Mouse (Mus musculus): ENCODE data around the gene Gimap4.

The Gimap4 gene

DNA sequence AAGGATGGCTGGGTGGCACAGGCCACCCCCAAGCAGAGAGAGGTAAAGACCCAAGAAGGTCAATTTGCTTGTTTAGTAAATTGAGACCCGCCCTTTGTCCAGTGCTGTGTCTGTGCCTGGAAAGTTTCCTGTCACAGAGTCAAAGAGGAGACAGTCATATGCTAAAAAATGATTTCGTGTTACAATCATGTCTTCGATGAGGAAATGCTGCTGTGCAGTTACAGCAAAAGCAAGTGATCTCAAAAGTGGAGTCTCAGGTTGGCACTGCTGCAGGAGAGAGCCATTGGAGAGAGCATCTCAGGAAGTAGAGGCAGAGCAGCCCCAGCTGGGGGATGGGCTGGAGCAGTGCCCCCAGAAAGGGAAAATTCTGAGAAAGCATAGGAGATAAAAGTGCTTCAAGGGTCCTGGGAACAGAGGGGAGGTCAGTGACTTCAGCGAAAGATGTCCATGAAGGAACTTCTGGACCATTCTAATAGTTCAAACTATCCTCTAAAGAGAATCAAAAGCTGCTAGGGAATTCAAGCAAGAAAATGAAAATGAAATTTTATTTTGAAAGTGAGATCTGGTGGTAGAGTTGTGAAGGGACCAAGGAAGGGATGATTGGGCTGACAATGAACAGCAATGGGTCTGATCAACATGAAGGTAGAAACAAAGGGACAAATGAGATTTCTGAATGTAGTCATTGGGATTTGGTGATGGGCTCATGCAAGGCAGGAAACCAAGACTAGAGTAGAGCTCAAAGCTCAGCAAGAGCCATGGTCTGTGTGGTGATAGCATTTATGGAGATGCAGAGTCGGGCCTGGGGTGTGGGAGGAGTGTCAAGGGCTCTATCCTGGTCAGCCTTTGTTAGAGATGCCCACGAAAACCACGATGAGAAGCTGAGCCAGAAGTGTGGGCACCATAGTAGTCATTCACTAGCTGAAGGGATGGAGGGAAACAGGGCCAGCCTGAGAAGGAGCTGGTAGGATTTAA, 1.6 kb downstream of the Gimap4 start:
- CTCF ChIA-PET = interaction anchor here in 1 of 4 experiments (0.8 kb wide), 1 partner anchor 39 kb away, joined by 3 read pairs; the partner anchor contains the start of gene Gimap8
- POLR2A ChIA-PET = no interaction called here

DNA sequence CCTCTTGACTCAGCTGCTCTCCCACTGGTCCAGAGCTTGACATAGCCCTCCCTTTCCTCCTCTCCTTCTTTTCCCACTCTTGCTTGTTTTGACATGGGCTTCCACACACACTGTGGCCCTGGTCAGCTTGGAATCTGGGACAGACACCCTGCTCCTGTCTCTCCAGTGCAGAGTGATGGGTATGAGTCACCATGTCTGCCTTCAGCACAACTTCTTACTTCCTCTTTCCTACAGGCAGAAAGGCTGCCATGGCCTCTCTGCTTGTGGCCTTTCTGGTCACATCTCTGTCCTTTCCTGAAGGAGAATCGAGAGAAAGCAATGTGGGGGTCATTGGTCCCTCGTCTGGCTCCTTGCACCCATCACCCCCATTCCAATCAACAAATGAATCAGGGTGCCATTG, 2.7 kb downstream of the Gimap4 start:
- POLR2A ChIA-PET = no interaction called here
- CTCF ChIA-PET = no interaction called here

DNA sequence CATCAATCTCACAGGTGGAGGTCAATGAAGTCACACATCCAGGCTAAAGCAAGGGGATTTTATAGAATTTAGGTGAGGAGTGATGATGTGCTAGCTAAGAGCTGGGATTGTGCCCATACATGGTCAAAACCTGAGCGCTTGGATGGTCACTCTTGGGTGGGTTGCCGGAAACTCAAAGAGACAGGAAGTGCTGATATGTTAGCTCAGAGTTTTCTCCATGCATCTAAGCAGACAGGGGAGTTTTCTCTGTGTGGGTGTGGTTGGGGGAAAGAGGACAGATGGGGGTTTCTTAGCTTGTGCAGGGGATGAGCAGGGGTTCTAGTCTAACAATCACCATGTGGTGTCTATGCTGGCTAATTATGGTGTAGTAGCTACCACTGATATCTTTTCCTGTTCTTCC, 5.0 kb downstream of the Gimap4 start:
- CTCF ChIA-PET = interaction anchor here in 1 of 4 experiments (1.1 kb wide), 1 partner anchor 42 kb away, joined by 3 read pairs; the partner anchor contains the start of gene Gimap8

DNA sequence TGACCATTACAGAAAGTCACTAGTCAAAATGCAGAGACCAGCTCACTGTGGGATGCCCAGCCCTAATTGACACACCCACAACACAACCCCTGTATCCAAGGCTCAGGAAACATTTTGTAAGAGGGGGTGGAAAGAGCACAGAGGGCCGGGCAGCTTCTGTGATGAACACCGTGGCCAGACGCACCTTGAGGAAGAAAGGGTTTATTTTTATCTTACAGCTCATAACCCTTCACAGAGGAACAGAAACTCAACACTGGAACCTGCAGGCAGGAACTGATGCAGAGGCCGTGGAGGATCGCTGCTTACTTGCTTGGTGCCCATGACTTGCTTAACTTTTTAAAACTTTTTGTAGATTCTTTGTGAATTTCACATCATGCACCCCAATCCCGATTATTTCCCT, 8.6 kb downstream of the Gimap4 start:
- POLR2A ChIA-PET = interaction anchor here in 1 of 4 experiments (0.9 kb wide), 1 partner anchor 73 kb away, joined by 3 read pairs; no protein-coding TSS in a partner anchor
- CTCF ChIA-PET = interaction anchor here in 1 of 4 experiments (0.6 kb wide), 1 partner anchor 60 kb away, joined by 3 read pairs; no protein-coding TSS in a partner anchor

More for the DNA sequence above, 5.0 kb downstream of the Gimap4 start:
- POLR2A ChIA-PET = interaction anchor here in 1 of 4 experiments (0.6 kb wide), 1 partner anchor 276 kb away, joined by 3 read pairs; no protein-coding TSS in a partner anchor

DNA sequence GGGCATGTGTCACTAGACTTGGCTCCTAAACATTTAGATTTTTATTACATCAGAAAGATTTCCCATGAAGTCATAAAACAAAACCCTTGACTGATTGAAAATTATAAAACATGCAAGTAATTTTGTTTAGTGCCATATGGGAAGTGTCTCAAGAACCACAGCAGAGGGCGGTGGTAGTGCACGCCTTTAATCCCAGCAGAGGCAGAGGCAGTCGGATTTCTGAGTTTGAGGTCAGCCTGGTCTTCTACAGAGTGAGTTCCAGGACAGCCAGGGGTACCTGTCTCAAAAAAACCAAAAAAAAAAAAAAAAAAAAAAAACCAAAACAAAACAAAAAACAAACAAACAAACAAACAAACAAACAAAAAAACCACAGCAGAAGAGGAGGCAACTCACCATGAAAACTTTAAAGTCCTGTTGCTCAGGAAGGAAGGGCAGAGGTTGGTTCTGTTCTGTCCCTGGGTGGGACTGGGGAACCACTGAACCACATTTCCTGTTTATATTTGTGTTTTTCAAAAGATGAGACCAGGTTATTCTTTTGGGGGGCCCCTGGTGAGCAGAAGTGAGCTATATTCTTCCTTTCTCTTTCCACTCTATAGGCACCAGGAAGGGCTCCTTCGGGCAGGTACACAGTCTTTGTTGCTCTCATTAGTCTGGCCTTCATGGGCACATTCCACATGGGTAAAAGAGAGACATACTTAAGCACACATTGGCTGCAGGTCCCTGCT, 12.6 kb downstream of the Gimap4 start:
- CTCF ChIA-PET = no interaction called here
- POLR2A ChIA-PET = no interaction called here

DNA sequence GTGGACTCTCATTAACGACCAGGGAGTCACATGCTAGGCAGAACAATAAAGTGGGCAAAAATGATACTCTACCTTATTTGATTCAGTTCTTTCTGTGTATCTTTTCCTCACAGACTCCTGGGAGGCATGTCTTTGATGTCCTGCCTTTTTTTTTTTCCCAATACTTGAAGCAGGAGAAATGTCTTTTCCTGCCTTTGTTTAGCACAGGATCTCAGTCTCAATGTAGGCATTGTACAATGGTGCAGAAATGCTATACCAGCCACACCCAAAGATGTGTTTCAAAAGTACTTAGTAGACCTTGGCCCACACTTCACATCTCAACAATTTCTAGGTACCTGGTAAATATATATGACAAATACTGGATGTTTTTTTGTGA, 13.2 kb downstream of the Gimap4 start:
- ChIA-PET CTCF (no interaction called here), POLR2A (no interaction called here)

DNA sequence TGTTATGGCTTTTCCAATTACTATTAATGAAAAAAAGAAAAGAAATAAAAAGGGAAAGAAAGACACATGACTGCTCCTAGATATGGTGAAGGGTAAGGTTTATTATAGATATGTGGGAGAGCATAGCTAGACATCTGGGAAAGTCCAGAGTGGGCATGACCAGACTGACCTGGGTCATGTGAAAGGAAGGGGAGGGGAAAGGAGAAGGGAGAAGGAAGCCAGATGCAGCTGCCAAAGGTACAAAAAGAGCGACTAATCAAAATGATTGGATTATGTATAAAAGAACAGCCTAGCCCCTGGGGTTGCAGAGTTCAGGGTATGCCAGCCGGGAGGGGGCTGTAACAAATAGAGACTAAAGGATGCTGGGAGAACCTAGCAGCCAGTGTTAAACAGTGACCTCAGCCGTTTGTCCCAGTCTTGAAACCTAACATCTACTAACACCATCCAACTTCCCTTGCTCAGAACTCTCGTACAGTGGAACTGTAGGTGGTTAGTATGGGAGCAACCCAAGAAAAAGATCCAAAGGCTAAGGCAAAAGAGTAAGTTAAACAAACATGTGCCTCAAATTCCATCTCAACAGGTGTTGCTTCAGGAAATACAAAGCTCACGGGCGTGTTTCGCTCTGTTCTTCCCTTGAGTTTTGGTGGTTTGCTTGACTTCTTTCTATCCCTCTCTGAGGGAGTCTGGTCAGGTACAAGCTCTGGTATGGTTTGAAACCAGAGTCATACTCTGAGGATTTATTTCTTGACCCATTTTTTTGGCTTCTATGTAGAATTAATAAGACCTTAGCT, 13.9 kb downstream of the Gimap4 start:
- CTCF ChIA-PET = interaction anchor here in 1 of 4 experiments (0.6 kb wide), 1 partner anchor 362 kb away, joined by 4 read pairs; no protein-coding TSS in a partner anchor
- POLR2A ChIA-PET = interaction anchor here in 1 of 4 experiments (0.5 to 1.6 kb wide), 3 partner anchors 10 to 45 kb away, joined by 3 to 4 read pairs (median 3); partner anchors contain the start of gene Gimap6

DNA sequence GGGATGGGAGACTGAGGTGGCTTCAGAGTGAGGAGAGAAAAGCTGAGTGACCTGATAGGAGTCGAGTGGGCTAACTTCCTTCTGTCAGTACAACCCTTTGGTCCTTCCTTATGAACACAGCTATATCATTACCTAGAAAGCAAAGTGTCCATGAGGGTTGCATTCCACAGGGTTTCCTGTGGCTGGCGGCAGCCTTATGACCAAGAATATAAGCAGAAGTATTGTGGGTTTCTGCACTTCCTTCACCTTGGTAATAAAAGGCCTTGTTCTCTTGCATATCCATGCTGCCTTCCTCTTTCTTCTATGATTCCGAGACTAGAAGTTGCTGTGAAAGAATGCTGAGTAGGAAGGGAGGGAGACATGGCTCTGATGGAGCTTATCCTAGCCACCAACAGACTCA, 14.5 kb downstream of the Gimap4 start:
- POLR2A ChIA-PET = interaction anchor here in 1 of 4 experiments (0.5 to 1.6 kb wide), 3 partner anchors 9 to 44 kb away, joined by 3 to 4 read pairs (median 3); partner anchors contain the start of gene Gimap6
- CTCF ChIA-PET = interaction anchor here in 1 of 4 experiments (0.6 kb wide), 1 partner anchor 362 kb away, joined by 4 read pairs; no protein-coding TSS in a partner anchor

DNA sequence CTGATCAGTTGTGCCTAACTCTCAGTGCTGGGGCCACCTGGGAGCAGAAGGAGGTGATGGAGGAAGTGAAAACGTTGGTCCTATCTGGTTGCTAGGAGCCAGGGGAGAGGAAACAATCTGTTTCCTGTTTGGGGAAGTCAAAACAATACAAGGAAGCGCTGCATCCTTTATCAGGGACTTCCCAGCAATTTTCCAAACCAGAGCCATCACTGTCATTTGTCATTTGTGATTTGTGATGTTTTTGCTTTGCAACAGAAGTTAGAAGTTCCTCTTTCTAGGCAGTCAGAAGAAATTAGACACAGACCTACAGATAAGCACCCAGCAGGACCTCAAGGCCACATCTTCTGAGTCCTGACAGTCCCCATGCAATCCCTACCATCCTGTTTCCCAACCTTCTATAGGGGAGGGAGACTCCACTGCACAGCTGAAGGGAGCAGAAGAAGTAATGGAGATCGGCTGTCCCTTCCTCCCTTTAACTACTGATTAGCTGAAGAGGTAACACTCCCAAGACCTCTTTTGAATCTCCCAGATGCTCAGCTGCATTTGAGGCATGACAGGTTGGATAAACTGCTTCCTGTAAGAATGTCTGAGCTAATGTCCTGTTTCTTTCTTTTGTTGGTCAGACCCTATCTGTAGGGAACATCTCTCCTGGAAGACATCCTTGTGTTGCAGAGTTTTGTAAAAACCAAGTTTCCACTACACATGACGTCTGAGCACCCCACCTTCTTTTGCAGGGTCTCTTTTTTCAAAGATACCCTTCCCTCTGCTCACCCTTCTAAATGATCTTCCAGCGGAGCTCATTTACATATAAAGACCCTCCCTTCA, 16.1 kb downstream of the Gimap4 start:
- ChIA-PET CTCF (no interaction called here), POLR2A (interaction anchor here in 1 of 4 experiments (1.0 kb wide), 1 partner anchor 13 kb away, joined by 3 read pairs; no protein-coding TSS in a partner anchor)

DNA sequence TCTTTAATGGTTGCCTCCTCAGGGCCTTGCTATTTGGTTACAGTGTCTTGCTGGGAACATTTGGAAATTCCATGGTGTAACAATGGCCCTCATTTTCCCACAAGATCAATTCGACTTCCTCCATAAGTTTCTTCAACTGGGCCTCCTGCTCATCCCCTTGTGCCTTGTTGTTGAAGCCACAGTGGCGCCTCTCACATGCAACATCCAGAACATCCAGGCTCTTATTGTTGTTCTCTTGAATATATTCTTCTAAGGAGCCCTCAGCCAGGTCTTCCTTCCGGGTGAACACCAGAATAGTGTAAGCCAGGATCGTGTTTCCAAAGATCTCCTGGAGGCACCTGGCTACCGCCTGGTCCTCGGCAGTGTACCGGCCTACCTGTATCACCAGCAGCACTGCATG, 17.8 kb downstream of the Gimap4 start:
- ChIA-PET CTCF (no interaction called here), POLR2A (interaction anchor here in 2 of 4 experiments (0.5 to 1.3 kb wide), 2 partner anchors 100 to 516 kb away, joined by 3 read pairs; no protein-coding TSS in a partner anchor)

DNA sequence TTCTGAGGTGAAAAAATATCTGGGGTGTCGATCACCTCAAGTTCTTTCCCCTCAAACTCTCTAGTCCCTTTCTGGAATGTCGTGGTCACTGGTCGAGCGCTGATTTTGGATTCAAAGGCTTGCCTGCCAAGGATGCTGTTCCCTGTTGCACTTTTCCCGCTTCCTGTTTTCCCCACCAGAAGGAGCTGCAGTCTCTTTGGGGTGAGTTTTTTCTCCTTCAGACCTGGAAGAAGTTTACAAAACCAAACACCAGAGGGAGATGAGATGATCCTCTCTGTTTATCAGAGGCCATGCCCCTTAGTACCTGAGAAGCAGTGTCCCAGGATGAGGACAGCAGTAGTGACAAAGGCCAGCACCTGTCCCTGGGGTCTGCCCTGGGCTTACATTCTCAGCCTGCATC, 18.3 kb downstream of the Gimap4 start:
- POLR2A ChIA-PET = interaction anchor here in 2 of 4 experiments (0.5 to 1.3 kb wide), 2 partner anchors 100 to 516 kb away, joined by 3 read pairs; no protein-coding TSS in a partner anchor
- CTCF ChIA-PET = interaction anchor here in 1 of 4 experiments (0.6 kb wide), 1 partner anchor 148 kb away, joined by 10 read pairs; no protein-coding TSS in a partner anchor

DNA sequence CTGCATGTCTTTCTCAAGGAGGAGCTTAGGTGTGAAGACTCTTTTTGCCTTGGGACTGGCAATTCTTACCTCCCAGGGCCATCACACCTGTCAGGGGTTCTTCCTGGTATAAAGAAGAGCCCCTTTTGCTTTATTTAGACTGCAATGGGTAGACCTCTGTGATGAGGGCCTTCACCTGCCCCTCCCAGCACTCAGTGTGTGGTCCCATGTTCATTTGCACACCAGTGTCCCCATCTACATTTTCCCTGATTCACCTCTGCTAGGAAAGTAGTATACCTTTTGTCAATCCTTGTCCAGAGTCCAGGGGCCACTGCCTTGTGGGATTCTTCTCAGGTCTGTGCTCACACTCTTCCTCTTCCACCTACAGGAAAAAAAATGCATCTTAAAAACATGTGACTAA, 19.8 kb downstream of the Gimap4 start:
- ChIA-PET POLR2A (no interaction called here), CTCF (interaction anchor here in 2 of 4 experiments (0.5 to 1.0 kb wide), 2 partner anchors 58 to 283 kb away, joined by 3 read pairs; no protein-coding TSS in a partner anchor)

DNA sequence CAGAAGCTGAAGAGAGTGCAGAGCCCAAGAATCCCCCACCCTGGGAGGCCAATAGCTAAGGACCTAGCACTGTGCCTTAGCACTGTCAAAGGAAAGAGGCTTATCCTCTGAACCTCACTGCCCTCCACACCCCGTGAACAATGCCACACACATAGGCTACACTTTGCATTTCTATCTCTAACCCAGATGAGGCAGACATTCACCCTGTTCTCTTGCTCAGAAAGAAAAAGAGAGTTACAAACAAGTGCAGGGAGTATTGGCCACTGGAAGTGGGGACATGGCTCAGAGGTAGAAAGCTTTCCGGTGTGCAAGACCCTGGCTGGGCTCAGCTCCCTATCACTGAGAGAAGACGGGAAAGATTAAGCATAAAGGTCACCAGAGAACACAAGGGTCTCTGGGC, 21.8 kb downstream of the Gimap4 start:
- ChIA-PET POLR2A (no interaction called here), CTCF (interaction anchor here in 1 of 4 experiments (0.8 kb wide), 1 partner anchor 60 kb away, joined by 4 read pairs; no protein-coding TSS in a partner anchor)

DNA sequence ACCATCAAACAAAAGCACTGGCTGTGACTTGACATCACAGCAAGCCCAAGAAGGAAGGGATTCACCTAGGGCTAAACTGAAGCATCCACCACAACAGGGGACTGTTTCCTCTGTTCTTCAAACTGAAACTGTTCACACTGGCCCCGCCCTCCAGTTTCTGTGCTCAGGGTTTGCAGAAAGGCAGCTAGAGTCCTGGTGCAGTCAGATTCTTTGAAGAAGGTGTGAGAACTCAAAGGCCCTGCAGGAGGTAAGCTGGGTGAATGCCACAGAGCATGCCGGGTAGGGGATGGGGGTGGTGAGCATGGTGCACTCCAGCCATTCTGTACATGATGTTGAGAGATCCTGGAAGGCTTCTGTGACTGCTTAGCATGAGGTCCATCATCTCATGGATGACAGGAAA, 34.1 kb downstream of the Gimap4 start, which contains the start of the genes Gm28053 and Gimap7:
Gene Gm28053 (plus strand): TSS at position 153 of the 400 bp plus-strand sequence.
Gene Gimap7 (plus strand): TSS at position 167 of the 400 bp plus-strand sequence.
- CTCF ChIA-PET = no interaction called here
- POLR2A ChIA-PET = no interaction called here

DNA sequence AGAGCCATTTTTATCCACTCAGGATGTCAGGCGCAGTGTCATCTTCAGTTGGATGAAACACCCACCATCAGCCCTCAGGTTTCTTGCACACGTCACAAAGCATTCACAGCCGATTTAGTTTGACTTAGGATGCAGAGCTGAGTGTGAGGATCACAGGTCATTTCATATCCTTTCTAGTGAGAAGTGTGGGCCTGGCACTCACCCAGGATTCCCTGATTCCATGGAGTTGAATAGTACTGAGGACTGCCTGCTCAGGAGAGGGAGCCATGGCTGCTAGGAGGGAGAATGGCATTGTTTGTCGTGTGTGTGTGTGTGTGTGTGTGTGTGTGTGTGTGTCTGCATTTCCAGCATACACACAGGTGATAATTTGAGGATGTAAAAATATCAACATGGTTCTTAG, 36.0 kb downstream of the Gimap4 start:
- CTCF ChIA-PET = interaction anchor here in 1 of 4 experiments (0.8 kb wide), 1 partner anchor 50 kb away, joined by 5 read pairs; the partner anchor contains the start of gene Gimap3

DNA sequence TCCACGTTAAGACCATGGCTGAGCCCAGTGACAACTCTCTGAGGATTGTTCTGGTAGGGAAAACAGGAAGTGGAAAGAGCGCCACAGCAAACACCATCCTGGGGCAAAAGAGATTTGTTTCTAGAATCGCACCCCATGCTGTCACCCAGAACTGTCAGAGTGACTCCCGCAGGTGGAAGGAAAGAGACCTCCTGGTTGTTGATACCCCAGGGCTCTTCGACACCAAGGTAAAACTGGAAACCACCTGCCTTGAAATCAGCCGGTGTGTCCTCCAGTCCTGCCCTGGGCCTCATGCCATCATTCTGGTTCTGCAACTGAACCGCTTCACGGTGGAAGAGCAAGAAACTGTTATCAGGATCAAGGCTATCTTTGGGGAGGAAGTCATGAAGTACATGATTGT, 39.1 kb downstream of the Gimap4 start:
- POLR2A ChIA-PET = no interaction called here
- CTCF ChIA-PET = no interaction called here

More for the DNA sequence above, 36.0 kb downstream of the Gimap4 start:
- POLR2A ChIA-PET = interaction anchor here in 1 of 4 experiments (0.7 kb wide), 1 partner anchor 58 kb away, joined by 3 read pairs; no protein-coding TSS in a partner anchor

DNA sequence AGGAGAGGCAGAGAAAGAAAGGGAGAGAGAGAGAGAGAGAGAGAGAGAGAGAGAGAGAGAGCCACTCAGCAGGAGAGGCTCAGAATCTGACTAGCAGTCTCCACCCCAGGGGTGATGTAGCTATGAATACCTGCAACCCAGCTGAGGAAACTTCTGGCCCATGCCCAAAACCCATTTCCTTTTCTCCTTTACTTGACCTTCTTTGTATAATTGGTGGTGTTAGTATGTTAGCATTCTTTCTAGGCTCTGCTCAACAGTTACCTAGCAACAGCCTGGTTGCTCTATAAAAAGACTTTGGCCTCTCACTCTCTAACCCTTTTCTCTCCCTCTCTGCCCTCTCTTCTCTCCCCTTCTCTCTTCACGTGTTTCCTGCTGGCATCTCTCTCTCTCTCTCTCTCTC, 41.1 kb downstream of the Gimap4 start:
- ChIA-PET CTCF (no interaction called here), POLR2A (interaction anchor here in 2 of 4 experiments (0.6 to 0.8 kb wide), 3 partner anchors 16 to 1678 kb away, joined by 3 to 12 read pairs (median 6); no protein-coding TSS in a partner anchor)
